Mouse (Mus musculus) layer of hippocampus, postnatal 25 days (tissue): ENCODE data around the gene Fbxl18. TPM values are rescaled to one million over a fixed set of nuclear protein-coding genes. Genes with fewer than 3 reads are reported as not detected.

Experiments used
- total RNA-seq, 2 experiments: library from RNA; stranded (reverse); gene quantifications; 2 replicates each; pipeline ENCODE4 v1.2.3; 2021

The Fbxl18 gene
- total RNA-seq, 2 experiments from 2014 or later = 37.4 to 40.0 TPM

Other genes starting within 250 kb of the Fbxl18 start
- gene Slc29a4, start 202.9 kb downstream of the Fbxl18 start, total RNA-seq = 10 to 100 TPM; 52.4 to 60.0 TPM
- gene Tnrc18, start 77.8 kb downstream of the Fbxl18 start, total RNA-seq = 100 to 1,000 TPM; 131 to 158 TPM
- gene Actb, start 11.3 kb upstream of the Fbxl18 start, total RNA-seq = 1,000 to 10,000 TPM; 3,553 to 3,743 TPM
- 100 to 1,000 TPM; 229 to 232 TPM for gene Fscn1, start 64.9 kb upstream of the Fbxl18 start, total RNA-seq
- 10 to 100 TPM; 46.6 to 47.5 TPM for gene Rnf216, start 217.6 kb upstream of the Fbxl18 start, total RNA-seq